Mouse (Mus musculus) lung, postnatal 0 days (tissue): ENCODE results near the gene Slc6a6.

Experiments used
- CTCF ChIP-seq: IDR thresholded peaks from 2 replicates; pipeline ENCODE4 v1.5.1; 2016; ENCODE audit warnings: antibody characterized with exemption, mild to moderate bottlenecking
- EP300 ChIP-seq: IDR thresholded peaks from 2 replicates; pipeline ENCODE4 v1.6.1; 2016; ENCODE audit warnings: antibody characterized with exemption, mild to moderate bottlenecking, control low read depth

DNA sequence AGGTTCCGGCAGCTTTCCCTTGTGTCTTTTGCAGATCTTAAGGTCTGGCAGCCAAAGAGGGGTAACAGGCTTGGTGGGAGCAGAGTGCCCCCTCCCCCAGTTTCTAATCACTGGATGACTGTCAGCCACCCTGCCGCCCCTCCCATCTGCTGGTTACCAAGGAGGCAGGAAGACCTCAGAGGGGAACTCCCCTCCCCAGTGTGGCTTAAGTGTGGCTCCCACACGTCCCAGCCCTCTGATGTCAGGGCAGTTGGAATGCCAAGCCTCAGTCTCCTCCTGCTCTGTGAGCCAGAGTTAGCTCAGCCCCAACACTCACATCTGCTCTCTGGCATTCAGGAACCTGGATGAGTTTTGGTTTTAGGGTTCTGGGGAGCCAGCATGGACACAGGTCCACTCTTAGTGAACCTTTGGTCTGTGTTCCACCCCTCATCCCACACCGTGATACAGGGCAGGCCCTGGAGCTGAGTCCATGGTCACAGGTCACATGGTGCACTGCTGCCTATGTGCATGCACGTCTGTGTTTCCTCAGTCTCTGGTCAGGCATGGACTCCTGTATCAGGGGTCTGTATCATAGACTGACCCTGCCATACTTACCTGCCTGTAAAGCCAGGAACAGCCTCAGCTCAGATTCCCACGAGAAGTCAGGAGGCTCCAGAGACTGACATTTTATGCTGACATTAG, 45.2 kb downstream of the Slc6a6 start:
- TF ChIP-seq CTCF (no peak), EP300 (no peak)
